Mouse (Mus musculus): ENCODE results near the gene Dusp8. TPM values are rescaled to one million over a fixed set of nuclear protein-coding genes. Genes with fewer than 3 reads are reported as not detected.

Dusp8 gene
- polyA plus RNA-seq (2012; rRNA removed), result 12.1 and 13.0 TPM in 2 replicates

GRCm38 (mm10) chr7:142095183-142095931 lies at the start of gene Dusp8:
TSS of gene Dusp8 (minus strand) at chr7:142095843.

GRCm38 (mm10) chr7:142144507-142144906 lies 48.9 kb upstream of the Dusp8 start, which contains the start of gene Gm45337:
TSS of gene Gm45337 (minus strand) at chr7:142144607.

GRCm38 (mm10) chr7:142135934-142136333 lies 40.3 kb upstream of the Dusp8 start, which contains the start of gene Gm39115:
TSS of gene Gm39115 (minus strand) at chr7:142136034.

DNA sequence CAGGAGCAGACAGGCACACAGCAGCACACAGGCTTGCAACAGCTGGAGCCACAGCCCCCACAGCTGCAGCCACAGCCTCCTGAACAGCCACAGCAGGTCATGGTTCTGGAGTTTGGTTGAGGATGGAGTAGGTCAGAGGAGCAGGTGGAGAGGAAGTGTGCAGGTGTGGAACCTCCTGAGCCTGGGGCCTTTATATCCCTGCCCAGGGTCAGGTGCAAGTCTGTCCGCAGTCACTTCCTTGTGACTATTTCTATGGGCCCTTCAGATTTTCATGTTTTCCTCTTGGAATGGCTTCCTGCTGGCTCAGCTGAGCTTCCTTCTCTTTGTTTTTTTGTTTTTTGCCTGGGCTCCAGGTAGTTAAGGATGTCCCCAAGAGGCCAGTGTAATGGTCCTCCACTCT lies 25.0 kb upstream of the Dusp8 start, which contains the start of gene Gm45618:
Gene Gm45618, minus strand, starts transcription at position 101 of the 400 bp plus-strand sequence.

GRCm38 (mm10) chr7:142060931-142061565 lies 34.6 kb downstream of the Dusp8 start, which contains the start of gene Mob2:
TSS of gene Mob2 (minus strand) at chr7:142061065.

Other genes starting within 250 kb of the Dusp8 start
- gene Tollip, start 177.3 kb downstream of the Dusp8 start, polyA plus RNA-seq (2012; rRNA removed), result 82.8 and 103 TPM in 2 replicates
- 0.89 and 1.2 TPM in 2 replicates for gene Brsk2, start 146.1 kb downstream of the Dusp8 start, polyA plus RNA-seq (2012; rRNA removed)
- gene Mob2, start 34.8 kb downstream of the Dusp8 start, polyA plus RNA-seq (2012; rRNA removed), result 35.8 and 47.0 TPM in 2 replicates
- not detected in 2 replicates for gene Gm45618, start 24.9 kb upstream of the Dusp8 start, polyA plus RNA-seq (2012; rRNA removed)
- gene Gm39115, start 40.2 kb upstream of the Dusp8 start, polyA plus RNA-seq (2012; rRNA removed), result not detected in 2 replicates
- gene Gm45337, start 48.8 kb upstream of the Dusp8 start, polyA plus RNA-seq (2012; rRNA removed), result not detected in 2 replicates
- gene Gm29735, start 61.3 kb upstream of the Dusp8 start, polyA plus RNA-seq (2012; rRNA removed), result not detected in 2 replicates
- gene Gm4553, start 69.9 kb upstream of the Dusp8 start, polyA plus RNA-seq (2012; rRNA removed), result not detected in 2 replicates
- gene Krtap5-2, start 80.2 kb upstream of the Dusp8 start, polyA plus RNA-seq (2012; rRNA removed), result not detected in 2 replicates
- not detected in 2 replicates for gene Gm10153, start 94.5 kb upstream of the Dusp8 start, polyA plus RNA-seq (2012; rRNA removed)
- gene Krtap5-3, start 105.5 kb upstream of the Dusp8 start, polyA plus RNA-seq (2012; rRNA removed), result not detected in 2 replicates
- not detected in 2 replicates for gene Gm7579, start 116.0 kb upstream of the Dusp8 start, polyA plus RNA-seq (2012; rRNA removed)
- not detected in 2 replicates for gene Krtap5-5, start 134.1 kb upstream of the Dusp8 start, polyA plus RNA-seq (2012; rRNA removed)
- gene Gm40460, start 145.2 kb upstream of the Dusp8 start, polyA plus RNA-seq (2012; rRNA removed), result not detected in 2 replicates
- gene Gm2431, start 162.5 kb upstream of the Dusp8 start, polyA plus RNA-seq (2012; rRNA removed), result not detected in 2 replicates
- not detected in 2 replicates for gene Gm4559, start 178.5 kb upstream of the Dusp8 start, polyA plus RNA-seq (2012; rRNA removed)
- gene Krtap5-1, start 201.3 kb upstream of the Dusp8 start, polyA plus RNA-seq (2012; rRNA removed), result not detected in 2 replicates
- gene Krtap5-4, start 207.7 kb upstream of the Dusp8 start, polyA plus RNA-seq (2012; rRNA removed), result not detected in 2 replicates

Measured in ovary, adult 2 months (tissue).